Comparison of ENCODE assay signal across 8 mouse cellular contexts in the genomic region with DNA sequence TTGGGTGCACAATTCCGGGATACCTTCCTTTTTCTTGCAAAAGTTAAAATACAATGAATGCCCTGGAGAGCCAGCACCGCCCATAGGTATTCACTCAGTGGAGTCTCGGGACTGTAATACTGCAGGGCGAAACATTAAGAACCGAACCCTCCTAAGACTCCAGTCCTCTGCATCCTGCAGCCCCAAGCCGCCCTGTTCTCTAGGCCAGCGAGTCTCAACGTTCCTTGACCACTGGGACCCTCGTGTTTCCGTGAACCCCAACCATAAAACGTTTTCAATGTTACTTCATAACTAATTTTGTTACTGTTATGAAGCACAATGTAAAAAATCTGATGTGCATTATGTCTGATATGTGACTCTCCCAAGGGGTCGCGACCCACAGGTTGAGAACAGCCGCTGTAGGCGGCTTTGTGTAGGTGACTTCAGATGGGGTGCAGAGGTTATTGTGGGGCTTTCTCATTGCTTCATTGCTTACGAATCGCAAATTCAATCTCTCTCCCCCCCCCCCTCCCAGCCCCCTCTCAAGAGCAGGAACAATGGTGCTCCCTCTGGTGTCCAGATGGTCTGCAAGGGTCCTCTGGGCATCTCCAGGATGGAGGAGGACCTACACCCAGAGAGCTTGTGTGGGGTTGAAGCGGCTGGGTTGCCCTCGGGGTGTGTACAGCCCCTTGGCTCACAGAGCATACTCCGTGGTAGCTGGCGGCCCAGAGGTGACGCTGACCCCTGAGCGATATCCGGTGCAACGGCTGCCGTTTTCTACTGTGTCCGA. TPM values are rescaled to one million over a fixed set of nuclear protein-coding genes. Genes with fewer than 3 reads are reported as not detected.
DNase-seq lines count a peak whose midpoint lies in the region; ATAC-seq and TF ChIP-seq lines count a peak whose summit lies in the region.

No protein-coding gene starts in this region.

- peak; percentile 39 for DNase-seq in adrenal gland, adult 2 months
- DNase-seq in adrenal gland, adult 18-20 months (ENCODE audit: low spot score in 2 of 2), result no peak
- peak; percentile 7 for DNase-seq in lung, postnatal 0 days (ENCODE audit: low spot score)
- no peak for DNase-seq in lung, postnatal 10 days
- no peak for DNase-seq in heart, postnatal 0 days (ENCODE audit: low spot score)
- no peak for DNase-seq in liver, embryonic 14.5 days (ENCODE audit: low read depth in 3 of 3, low spot score in 3 of 3)
- no peak for DNase-seq in urinary bladder, adult 2 months (ENCODE audit: low spot score)

- no peaks in the 10 kb centered on the region for H3K27me3 ChIP-seq in lung, postnatal 0 days (replicated peaks; ENCODE audit: insufficient read depth, low read length)
- no peaks in the 10 kb centered on the region for H3K27me3 ChIP-seq in heart, postnatal 0 days (ENCODE audit: control insufficient read depth, insufficient read depth, low read length)
- H3K27me3 ChIP-seq in liver, embryonic 14.5 days (ENCODE audit: control insufficient read depth, insufficient read depth, low read length), result no peaks in the 10 kb centered on the region
- H3K27me3 ChIP-seq in stomach, embryonic 14.5 days (ENCODE audit: control insufficient read depth, insufficient read depth, low read length), result no peaks in the 10 kb centered on the region

- TF ChIP-seq EP300 in lung, postnatal 0 days (IDR thresholded peaks at IDR 0.05), result no peak
- no peak for TF ChIP-seq EP300 in heart, postnatal 0 days (IDR thresholded peaks at IDR 0.05; ENCODE audit: low read depth)
- TF ChIP-seq EP300 in liver, embryonic 14.5 days (IDR thresholded peaks at IDR 0.05; ENCODE audit: low read depth), result no peak

- H3K4me3 ChIP-seq in lung, postnatal 0 days (ENCODE audit: low read depth, low read length), result peak overlapping the region; percentile 57
- peak overlapping the region; percentile 56 for H3K4me3 ChIP-seq in heart, postnatal 0 days (ENCODE audit: low read depth, low read length)
- H3K4me3 ChIP-seq in liver, embryonic 14.5 days (ENCODE audit: insufficient read depth in 1 of 2, low read depth in 2 of 2, low read length in 2 of 2), result peak overlapping the region; percentile 61 to 72
- H3K4me3 ChIP-seq in stomach, embryonic 14.5 days (ENCODE audit: low read depth, low read length), result peak overlapping the region; percentile 46

- TF ChIP-seq CTCF in lung, postnatal 0 days (IDR thresholded peaks at IDR 0.05), result no peak; the same call in 1 of the 2 replicates
- no peak for TF ChIP-seq CTCF in heart, postnatal 0 days (IDR thresholded peaks at IDR 0.05; ENCODE audit: low read depth)
- 0 out of 2 replicates have a peak, but pooled peaks have one; percentile 10 for TF ChIP-seq CTCF in liver, embryonic 14.5 days (IDR thresholded peaks at IDR 0.05; ENCODE audit: low read depth)

- H3K27ac ChIP-seq in lung, postnatal 0 days (ENCODE audit: low read length), result peak overlapping the region; percentile 96
- H3K27ac ChIP-seq in heart, postnatal 0 days (ENCODE audit: low read depth), result peak overlapping the region; percentile 95
- H3K27ac ChIP-seq in liver, embryonic 14.5 days, result peak overlapping the region; percentile 96
- H3K27ac ChIP-seq in stomach, embryonic 14.5 days (ENCODE audit: low read length), result peak overlapping the region; percentile 90

- H3K36me3 ChIP-seq in lung, postnatal 0 days (ENCODE audit: insufficient read depth, low read length), result no peaks in the 10 kb centered on the region
- H3K36me3 ChIP-seq in heart, postnatal 0 days (replicated peaks; ENCODE audit: control insufficient read depth, insufficient read depth, low read length), result peaks cover 5% of the 10 kb centered on the region; the same call in 1 of the 2 replicates
- peaks cover under 1% of the 10 kb centered on the region for H3K36me3 ChIP-seq in liver, embryonic 14.5 days (replicated peaks; ENCODE audit: control insufficient read depth, insufficient read depth, low read depth)
- peaks cover 7% of the 10 kb centered on the region for H3K36me3 ChIP-seq in stomach, embryonic 14.5 days (ENCODE audit: control insufficient read depth, insufficient read depth, low read length)

- H3K9ac ChIP-seq in lung, postnatal 0 days (replicated peaks; ENCODE audit: low read depth), result peak overlapping the region; percentile 62; the same call in 1 of the 2 replicates
- peak overlapping the region; percentile 52 for H3K9ac ChIP-seq in heart, postnatal 0 days (replicated peaks; ENCODE audit: low read depth, low read length)
- H3K9ac ChIP-seq in liver, embryonic 14.5 days (replicated peaks), result peak overlapping the region; percentile 82
- H3K9ac ChIP-seq in stomach, embryonic 14.5 days (replicated peaks; ENCODE audit: low read depth, low read length), result peak overlapping the region; percentile 46

- no peaks in the 10 kb centered on the region for H3K9me3 ChIP-seq in lung, postnatal 0 days (ENCODE audit: low read length)
- H3K9me3 ChIP-seq in heart, postnatal 0 days (replicated peaks; ENCODE audit: control insufficient read depth, low read length), result no peaks in the 10 kb centered on the region
- no peaks in the 10 kb centered on the region for H3K9me3 ChIP-seq in liver, embryonic 14.5 days (ENCODE audit: control insufficient read depth, low read length)
- no peaks in the 10 kb centered on the region for H3K9me3 ChIP-seq in stomach, embryonic 14.5 days (ENCODE audit: control insufficient read depth, low read depth, low read length)

- no peak for ATAC-seq in lung, postnatal 0 days
- no peak for ATAC-seq in heart, postnatal 0 days (ENCODE audit: insufficient read depth, low read depth)
- ATAC-seq in liver, embryonic 14.5 days (ENCODE audit: insufficient read depth), result no peak
- ATAC-seq in stomach, embryonic 14.5 days (ENCODE audit: insufficient number of reproducible peaks, insufficient read depth, low FRiP score, low read depth), result no peak

- peaks cover 11% of the 10 kb centered on the region; the same call in 1 of the 2 replicates for H3K4me1 ChIP-seq in lung, postnatal 0 days (ENCODE audit: insufficient read depth, low read depth, low read length)
- H3K4me1 ChIP-seq in heart, postnatal 0 days (ENCODE audit: control insufficient read depth, insufficient read depth), result 0 out of 2 replicates have a peak, but pooled peaks cover 8% of the 10 kb centered on the region
- H3K4me1 ChIP-seq in liver, embryonic 14.5 days (replicated peaks; ENCODE audit: control insufficient read depth in 2 of 2, insufficient read depth in 2 of 2, low read length in 1 of 2), result peaks cover 13 to 17% of the 10 kb centered on the region in 2 experiments
- H3K4me1 ChIP-seq in stomach, embryonic 14.5 days (ENCODE audit: control insufficient read depth, insufficient read depth, low read length), result 0 out of 2 replicates have a peak, but pooled peaks cover 3% of the 10 kb centered on the region

- H3K4me2 ChIP-seq in lung, postnatal 0 days (replicated peaks; ENCODE audit: low read depth, low read length), result peak overlapping the region; percentile 65
- H3K4me2 ChIP-seq in heart, postnatal 0 days (ENCODE audit: low read depth, low read length), result peak overlapping the region; percentile 79
- peak overlapping the region; percentile 99 for H3K4me2 ChIP-seq in liver, embryonic 14.5 days (ENCODE audit: low read depth)
- peak overlapping the region; percentile 76 for H3K4me2 ChIP-seq in stomach, embryonic 14.5 days (replicated peaks; ENCODE audit: low read depth, low read length)

- WGBS in lung, postnatal 0 days, result 40% methylated on average over 27 of the region's 27 CpGs
- WGBS in heart, postnatal 0 days, result 43% methylated on average over 27 of the region's 27 CpGs
- WGBS in liver, embryonic 14.5 days (ENCODE audit: insufficient replicate concordance), result 41% methylated on average over 27 of the region's 27 CpGs
- WGBS in stomach, embryonic 14.5 days, result 41% methylated on average over 27 of the region's 27 CpGs

RNA-seq across cellular contexts. Expression of gene D2hgdh, which starts 1.2 kb away (rescaled TPM):
- total RNA-seq in adrenal gland, adult 2 months (2021), result 10 to 100 TPM; 45.2 to 57.5 TPM
- polyA plus RNA-seq in adrenal gland, adult 2 months (2012; rRNA removed), result 28.8 and 29.6 TPM in 2 replicates
- total RNA-seq in adrenal gland, adult 18-20 months (2021), result 10 to 100 TPM; 50.8 to 68.1 TPM
- 7.2 and 8.7 TPM in 2 replicates for polyA plus RNA-seq in lung, postnatal 0 days (2015; fragmentation: Nextera tagmentation; extraction: Ambion mirVana)
- total RNA-seq in heart, postnatal 0 days (2014; rRNA removed; ENCODE audit: low replicate concordance), result 23.8 and 32.0 TPM in 2 replicates
- polyA plus RNA-seq in heart, postnatal 0 days (2015; fragmentation: Nextera tagmentation; extraction: Ambion mirVana), result 13.9 and 15.4 TPM in 2 replicates
- 6.4 and 6.8 TPM in 2 replicates for polyA plus RNA-seq in liver, embryonic 14.5 days (2012; rRNA removed)
- 3.7 and 5.0 TPM in 2 replicates for polyA plus RNA-seq in liver, embryonic 14.5 days (2014; fragmentation: Nextera tagmentation; extraction: Ambion mirVana)
- 13.6 and 16.0 TPM in 2 replicates for polyA plus RNA-seq in stomach, embryonic 14.5 days (2014; fragmentation: Nextera tagmentation; extraction: Ambion mirVana)
- 20.8 and 23.3 TPM in 2 replicates for polyA plus RNA-seq in urinary bladder, adult 2 months (2012; rRNA removed)

RNA-seq across cellular contexts. Expression of gene Ing5, which starts 22.2 kb away (rescaled TPM):
- total RNA-seq in adrenal gland, adult 2 months (2021), result 10 to 100 TPM; 14.8 to 19.1 TPM
- 4.3 and 4.6 TPM in 2 replicates for polyA plus RNA-seq in adrenal gland, adult 2 months (2012; rRNA removed)
- 10 to 100 TPM; 16.4 to 16.9 TPM for total RNA-seq in adrenal gland, adult 18-20 months (2021)
- 8.1 and 8.7 TPM in 2 replicates for polyA plus RNA-seq in lung, postnatal 0 days (2015; fragmentation: Nextera tagmentation; extraction: Ambion mirVana)
- total RNA-seq in heart, postnatal 0 days (2014; rRNA removed; ENCODE audit: low replicate concordance), result 5.1 and 9.9 TPM in 2 replicates
- polyA plus RNA-seq in heart, postnatal 0 days (2015; fragmentation: Nextera tagmentation; extraction: Ambion mirVana), result 5.8 and 6.4 TPM in 2 replicates
- polyA plus RNA-seq in liver, embryonic 14.5 days (2012; rRNA removed), result 5.3 and 6.9 TPM in 2 replicates
- polyA plus RNA-seq in liver, embryonic 14.5 days (2014; fragmentation: Nextera tagmentation; extraction: Ambion mirVana), result 7.6 and 9.6 TPM in 2 replicates
- polyA plus RNA-seq in stomach, embryonic 14.5 days (2014; fragmentation: Nextera tagmentation; extraction: Ambion mirVana), result 19.4 and 21.7 TPM in 2 replicates
- 12.4 and 14.2 TPM in 2 replicates for polyA plus RNA-seq in urinary bladder, adult 2 months (2012; rRNA removed)

RNA-seq across cellular contexts. Expression of gene Dtymk, which starts 24.2 kb away (rescaled TPM):
- 10 to 100 TPM; 50.6 to 66.3 TPM for total RNA-seq in adrenal gland, adult 2 months (2021)
- 43.2 and 44.5 TPM in 2 replicates for polyA plus RNA-seq in adrenal gland, adult 2 months (2012; rRNA removed)
- total RNA-seq in adrenal gland, adult 18-20 months (2021), result 10 to 100 TPM; 54.6 to 57.5 TPM
- polyA plus RNA-seq in lung, postnatal 0 days (2015; fragmentation: Nextera tagmentation; extraction: Ambion mirVana), result 69.6 and 71.6 TPM in 2 replicates
- total RNA-seq in heart, postnatal 0 days (2014; rRNA removed; ENCODE audit: low replicate concordance), result 45.6 and 58.7 TPM in 2 replicates
- polyA plus RNA-seq in heart, postnatal 0 days (2015; fragmentation: Nextera tagmentation; extraction: Ambion mirVana), result 86.7 and 94.8 TPM in 2 replicates
- 99.0 and 128 TPM in 2 replicates for polyA plus RNA-seq in liver, embryonic 14.5 days (2012; rRNA removed)
- polyA plus RNA-seq in liver, embryonic 14.5 days (2014; fragmentation: Nextera tagmentation; extraction: Ambion mirVana), result 148 and 150 TPM in 2 replicates
- polyA plus RNA-seq in stomach, embryonic 14.5 days (2014; fragmentation: Nextera tagmentation; extraction: Ambion mirVana), result 271 and 280 TPM in 2 replicates
- 79.3 and 111 TPM in 2 replicates for polyA plus RNA-seq in urinary bladder, adult 2 months (2012; rRNA removed)

RNA-seq across cellular contexts. Expression of gene Gal3st2, which starts 35.2 kb away (rescaled TPM):
- not detected for total RNA-seq in adrenal gland, adult 2 months (2021)
- polyA plus RNA-seq in adrenal gland, adult 2 months (2012; rRNA removed), result 0.12 and 0.15 TPM in 2 replicates
- not detected for total RNA-seq in adrenal gland, adult 18-20 months (2021)
- polyA plus RNA-seq in lung, postnatal 0 days (2015; fragmentation: Nextera tagmentation; extraction: Ambion mirVana), result 0.19 and 0.25 TPM in 2 replicates
- not detected in 2 replicates for total RNA-seq in heart, postnatal 0 days (2014; rRNA removed; ENCODE audit: low replicate concordance)
- polyA plus RNA-seq in heart, postnatal 0 days (2015; fragmentation: Nextera tagmentation; extraction: Ambion mirVana), result 0.07 TPM in 1 of 2 replicates, not detected in the other
- not detected in 2 replicates for polyA plus RNA-seq in liver, embryonic 14.5 days (2012; rRNA removed)
- not detected in 2 replicates for polyA plus RNA-seq in liver, embryonic 14.5 days (2014; fragmentation: Nextera tagmentation; extraction: Ambion mirVana)
- not detected in 2 replicates for polyA plus RNA-seq in stomach, embryonic 14.5 days (2014; fragmentation: Nextera tagmentation; extraction: Ambion mirVana)
- polyA plus RNA-seq in urinary bladder, adult 2 months (2012; rRNA removed), result 0.16 and 0.32 TPM in 2 replicates

Comparison
In these comparisons a context has a peak if more than half of its experiments do, and no peak if none do; other contexts are left out.
1. DNase-seq: peak in adrenal gland, adult 2 months (single experiment) and lung, postnatal 0 days (single experiment); none in adrenal gland, adult 18-20 months (0 of 2), lung, postnatal 10 days (single experiment), heart, postnatal 0 days (single experiment), liver, embryonic 14.5 days (0 of 3) and urinary bladder, adult 2 months (single experiment).
2. Peak in every context shown above with its lines, with median percentiles within 50 percentile points of each other: H3K27ac ChIP-seq, H3K4me2 ChIP-seq, H3K4me3 ChIP-seq and H3K9ac ChIP-seq.